Mouse (Mus musculus) G1E (cell line): ENCODE measurements around the gene Ralgds.

Experiments used
- CTCF ChIP-seq: IDR thresholded peaks from 2 replicates; pipeline ENCODE4 v1.5.1; 2012; ENCODE audit warnings: low read depth, low read length, inconsistent platforms, mixed read lengths
- GATA1 ChIP-seq: IDR thresholded peaks from 2 replicates; pipeline ENCODE4 v1.6.1; 2012; ENCODE audit warnings: borderline replicate concordance, low read length, inconsistent platforms, mixed read lengths
- GATA2 ChIP-seq: IDR thresholded peaks from 2 replicates; pipeline ENCODE4 v1.6.1; 2012; ENCODE audit warnings: low read depth, low read length, inconsistent platforms, borderline replicate concordance
- TAL1 ChIP-seq: conservative IDR thresholded peaks from 2 replicates; pipeline ENCODE4 v1.6.1; 2012; ENCODE audit warnings: low read depth, low read length, inconsistent platforms, mixed read lengths

DNA sequence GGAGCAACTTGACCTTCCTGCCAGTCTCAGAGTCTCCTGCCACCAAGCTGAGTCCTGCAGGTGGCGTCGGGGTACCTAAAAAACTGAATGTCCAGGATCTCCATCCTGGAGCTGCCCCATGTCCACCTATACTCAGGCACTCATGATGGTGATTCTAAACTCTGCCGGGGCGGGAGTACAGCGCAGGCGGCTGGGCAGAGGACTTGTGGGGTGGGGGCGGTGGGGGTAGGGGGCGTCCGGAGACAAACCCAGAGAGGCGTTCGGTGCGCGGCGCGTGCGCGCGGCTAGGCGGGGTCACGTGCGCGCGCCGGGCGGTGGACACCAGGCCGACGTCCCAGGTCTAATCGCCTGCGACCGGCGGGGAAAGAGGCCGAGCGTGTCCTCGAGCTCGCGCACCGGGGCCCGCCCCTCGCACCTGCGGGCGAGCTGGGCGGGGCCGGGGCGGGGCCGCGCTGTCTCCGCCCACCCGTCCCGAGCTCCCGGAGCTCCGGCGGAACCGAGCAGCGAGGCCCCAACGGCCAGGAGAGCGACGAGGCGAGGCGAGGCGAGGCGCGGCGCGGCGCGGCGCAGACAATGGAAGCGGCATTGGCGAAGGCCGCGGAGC, at the start of gene Ralgds:
- TF ChIP-seq CTCF: no peak
- no peak for TF ChIP-seq TAL1
- TF ChIP-seq GATA1: no peak
- no peak for TF ChIP-seq GATA2
